Mouse (Mus musculus) ovary, postnatal 36 days (tissue): ENCODE data around the gene Kcnh1.

Experiments used
- DNase-seq: peaks from one replicate; pipeline ENCODE4 v3.0.0; 2022; ENCODE audit warnings: low spot score, mixed read lengths

Gene Kcnh1

DNA sequence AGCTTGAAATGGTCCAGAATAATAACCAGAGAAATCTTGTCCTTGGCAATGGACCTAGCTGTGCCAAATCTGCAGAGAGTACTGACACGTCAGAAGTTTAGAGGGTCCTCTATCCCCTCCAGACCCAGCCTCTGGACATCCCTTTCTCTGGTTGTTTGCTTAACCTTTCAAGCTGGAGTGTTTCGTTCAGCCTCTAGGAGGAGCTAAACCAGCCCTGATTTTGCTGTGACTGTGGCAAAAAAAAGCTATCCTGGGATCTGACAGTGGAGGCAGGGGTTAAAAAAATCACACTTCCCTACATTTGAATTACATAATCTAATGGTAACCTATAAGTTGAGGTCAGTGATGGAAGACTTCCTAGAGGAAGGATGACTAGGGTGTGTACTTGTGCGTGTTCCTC lies 133.6 kb downstream of the Kcnh1 start:
- DNase-seq: no peak

DNA sequence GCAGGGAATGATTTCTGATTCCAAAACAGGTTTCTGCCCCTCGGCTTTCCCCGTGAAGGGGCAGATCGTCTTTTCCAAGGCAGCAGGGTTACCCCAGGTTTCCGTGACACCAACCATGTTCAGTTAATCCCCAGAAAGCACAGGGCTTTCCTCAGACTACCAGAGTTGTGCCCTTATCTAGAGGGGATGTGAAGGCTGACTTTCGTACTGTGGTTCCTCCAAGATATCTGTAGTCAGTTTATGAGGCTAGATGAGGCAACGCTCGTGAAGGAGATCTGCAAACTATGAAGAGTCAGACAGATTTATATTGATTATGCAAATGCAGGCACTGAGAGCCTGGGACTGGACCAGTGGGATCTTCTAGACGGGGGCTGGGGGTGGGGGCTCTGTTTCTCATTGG lies 136.5 kb downstream of the Kcnh1 start:
- DNase-seq: no peak

DNA sequence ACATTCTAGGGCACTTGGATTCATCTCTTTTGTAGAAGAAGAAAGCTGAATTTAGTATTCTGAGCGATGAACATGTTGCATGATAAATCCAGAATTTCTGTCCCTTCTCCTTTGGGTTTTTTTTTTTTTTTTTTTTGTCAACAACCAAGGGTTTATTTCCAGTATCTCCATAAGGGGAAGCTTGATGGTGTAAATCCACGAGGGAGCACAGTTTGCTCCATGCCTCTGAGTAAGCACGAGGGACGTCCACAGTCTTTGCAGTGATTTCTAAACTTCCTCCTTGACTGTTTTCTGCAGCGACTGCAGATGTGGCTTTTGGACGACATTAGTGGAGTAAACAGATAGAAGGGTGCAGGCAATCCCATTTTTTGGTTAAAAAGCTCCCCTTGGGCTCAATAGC lies 140.6 kb downstream of the Kcnh1 start:
- no peak for DNase-seq

DNA sequence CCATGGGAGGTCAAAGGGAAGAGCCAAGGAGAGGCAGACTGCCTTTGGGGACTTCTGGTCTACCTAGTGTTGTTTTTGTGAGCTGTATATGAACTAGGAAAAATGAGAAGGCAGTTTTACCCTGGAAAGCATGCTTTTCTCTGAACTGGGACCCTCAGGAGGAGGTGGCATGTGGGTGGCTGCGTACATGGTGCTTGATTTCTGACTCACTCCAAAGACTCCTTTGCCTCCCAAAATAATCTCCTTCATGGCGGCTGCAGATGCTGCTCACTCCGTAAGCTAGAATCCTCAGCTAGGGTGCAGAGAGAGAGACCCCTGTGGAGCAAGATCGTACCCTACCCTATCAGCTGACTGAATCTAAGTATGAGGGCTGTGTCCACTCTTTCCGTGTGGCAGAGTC lies 145.5 kb downstream of the Kcnh1 start:
- DNase-seq: no peak

DNA sequence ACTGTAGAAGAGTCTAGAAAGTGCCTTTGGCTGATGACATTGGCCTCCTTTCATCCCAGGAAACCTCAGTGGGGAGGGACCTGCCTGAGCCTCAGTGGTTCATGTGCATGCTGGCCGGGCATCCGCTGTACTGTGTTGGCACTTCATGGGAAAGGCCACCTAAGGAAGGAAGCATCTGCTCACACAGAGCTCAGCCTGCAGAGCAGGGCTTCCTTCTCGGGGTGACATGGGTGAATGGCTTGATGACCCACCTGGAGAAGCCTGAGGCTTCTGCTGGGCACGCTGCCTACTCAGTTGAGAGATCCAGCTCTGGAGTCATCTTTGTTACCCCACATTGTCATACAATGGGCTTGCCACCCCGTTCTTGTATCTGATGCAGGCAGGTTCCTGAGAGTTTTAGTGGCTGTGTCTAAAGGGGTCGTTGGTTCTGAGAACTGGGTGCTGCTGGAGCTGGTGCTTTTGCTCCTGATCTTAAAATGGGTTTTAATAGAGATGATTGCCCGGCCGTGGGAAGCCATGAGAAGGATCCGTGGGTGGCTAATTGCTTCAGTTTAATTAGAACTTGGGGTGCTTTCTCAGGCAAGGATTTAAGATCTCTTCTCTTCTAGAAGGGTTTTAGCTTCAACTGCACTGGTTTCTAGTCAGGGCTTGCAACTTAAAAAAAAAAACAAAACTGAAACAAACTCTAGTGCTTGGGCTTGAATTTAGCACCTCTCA lies 148.9 kb downstream of the Kcnh1 start:
- no peak for DNase-seq

DNA sequence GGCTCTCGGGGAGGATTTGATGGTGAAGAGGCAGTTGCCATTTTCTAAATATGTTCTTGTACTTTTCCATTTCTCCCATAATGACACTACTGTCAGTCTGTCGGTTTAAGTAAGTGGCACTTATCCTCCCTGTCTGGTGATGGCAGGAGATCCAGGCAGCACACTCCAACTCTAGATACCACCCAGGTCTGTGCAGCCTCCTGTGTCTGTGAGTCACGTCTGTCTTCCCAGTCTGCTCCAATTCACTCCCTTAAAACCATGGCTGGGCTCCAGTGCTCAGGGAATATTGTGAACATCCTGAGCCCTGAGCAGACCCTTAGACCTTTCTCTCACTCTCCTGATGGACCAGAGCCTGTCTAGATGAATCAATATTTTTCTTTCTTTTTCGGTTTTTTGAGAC lies 151.2 kb downstream of the Kcnh1 start:
- no peak for DNase-seq

DNA sequence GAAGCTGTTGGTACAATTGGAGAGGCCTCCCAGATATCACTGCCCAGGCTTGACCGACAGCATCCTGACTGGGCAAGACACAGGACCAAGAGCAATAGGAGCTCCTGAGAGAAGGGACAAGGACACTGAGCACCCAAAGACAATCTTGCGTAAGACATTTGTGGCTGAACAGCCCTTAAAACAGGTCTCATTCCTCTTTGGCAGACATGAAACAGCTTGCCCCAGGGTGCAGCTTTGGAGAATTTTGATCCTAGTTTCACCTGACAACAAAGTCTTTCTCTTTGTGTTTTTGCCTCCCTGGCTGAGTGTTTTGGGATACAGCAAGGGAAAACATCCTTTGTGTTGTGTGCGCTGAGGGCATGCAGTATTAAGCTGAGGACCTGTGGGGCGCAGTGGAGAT lies 153.4 kb downstream of the Kcnh1 start:
- no peak for DNase-seq

DNA sequence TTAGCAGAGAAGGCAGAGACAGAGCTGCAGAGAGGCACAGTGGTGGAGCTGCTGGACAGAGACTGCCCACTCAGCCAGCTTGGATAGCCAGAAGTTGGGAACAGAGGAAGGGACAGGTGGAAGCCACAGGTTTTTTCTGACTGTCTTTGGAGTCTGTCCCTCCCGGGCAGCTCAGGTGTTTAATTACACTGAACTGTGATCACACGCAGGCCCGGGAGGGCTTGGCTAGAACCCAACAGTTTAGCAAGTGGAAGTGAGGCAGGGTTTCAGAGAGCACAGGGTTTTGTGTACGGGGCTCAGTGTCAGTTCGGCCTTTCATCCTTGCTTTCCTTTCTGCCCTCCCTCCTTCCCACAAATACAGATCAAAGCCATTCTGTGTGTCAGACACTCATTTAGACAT lies 156.8 kb downstream of the Kcnh1 start:
- DNase-seq: no peak

DNA sequence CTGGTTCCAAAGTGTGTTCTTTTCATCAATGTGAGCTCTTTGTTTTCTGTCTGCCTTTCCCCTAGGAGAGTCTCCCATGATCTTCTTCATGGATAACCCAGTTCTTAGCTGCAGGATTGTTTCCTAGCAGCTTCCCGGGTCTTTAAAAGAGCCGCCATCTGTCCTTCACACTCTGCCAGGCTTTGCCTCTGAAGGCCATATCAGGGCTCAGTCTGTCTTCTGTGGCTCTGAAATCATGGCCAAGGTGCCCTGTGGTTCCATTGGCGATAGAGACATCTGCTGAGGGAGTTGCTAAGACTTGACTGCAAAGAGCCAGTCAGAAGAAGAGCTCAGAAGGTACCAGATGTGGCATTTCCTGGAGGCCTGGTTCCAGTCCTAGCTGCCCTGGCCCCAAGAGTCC lies 165.7 kb downstream of the Kcnh1 start:
- no peak for DNase-seq

DNA sequence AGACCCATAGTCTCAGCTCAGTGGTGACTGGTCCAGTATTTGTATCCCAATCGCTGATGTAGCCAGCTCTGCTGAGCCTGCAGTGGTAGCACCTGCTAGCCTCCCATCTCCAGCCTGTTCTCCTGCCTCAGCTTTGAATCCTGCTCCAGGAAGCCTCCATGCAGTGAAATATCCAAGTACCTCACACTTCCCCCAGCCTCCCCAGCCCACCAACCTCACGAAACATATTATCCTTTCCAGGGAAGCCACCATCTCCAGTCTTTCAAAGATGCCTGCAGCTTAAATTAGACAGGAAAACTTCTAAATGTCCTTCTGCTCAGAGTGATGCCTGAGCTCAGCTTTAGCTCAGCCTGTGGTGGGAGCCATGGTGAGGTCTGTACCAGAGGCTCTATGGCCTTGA lies 168.6 kb downstream of the Kcnh1 start:
- no peak for DNase-seq

DNA sequence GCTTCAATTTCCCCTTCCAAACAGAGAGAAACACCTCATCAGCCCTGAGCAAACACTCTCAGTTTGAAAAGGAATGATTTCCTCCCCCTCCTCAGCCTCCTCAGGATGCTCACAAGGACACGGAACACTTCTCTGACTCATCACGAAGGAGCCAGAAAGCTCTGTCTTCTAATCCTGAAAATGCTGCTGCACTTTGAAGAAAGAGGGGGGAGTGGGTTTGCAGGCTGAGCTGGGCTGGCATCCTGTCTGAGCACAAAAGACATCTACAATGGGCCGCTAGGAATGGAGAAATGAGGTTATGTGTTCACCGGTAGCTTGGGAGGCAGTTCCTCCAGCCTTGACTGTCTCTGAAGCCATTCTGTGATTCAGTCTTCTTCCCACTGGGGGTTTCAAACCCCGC lies 177.8 kb downstream of the Kcnh1 start:
- no peak for DNase-seq

DNA sequence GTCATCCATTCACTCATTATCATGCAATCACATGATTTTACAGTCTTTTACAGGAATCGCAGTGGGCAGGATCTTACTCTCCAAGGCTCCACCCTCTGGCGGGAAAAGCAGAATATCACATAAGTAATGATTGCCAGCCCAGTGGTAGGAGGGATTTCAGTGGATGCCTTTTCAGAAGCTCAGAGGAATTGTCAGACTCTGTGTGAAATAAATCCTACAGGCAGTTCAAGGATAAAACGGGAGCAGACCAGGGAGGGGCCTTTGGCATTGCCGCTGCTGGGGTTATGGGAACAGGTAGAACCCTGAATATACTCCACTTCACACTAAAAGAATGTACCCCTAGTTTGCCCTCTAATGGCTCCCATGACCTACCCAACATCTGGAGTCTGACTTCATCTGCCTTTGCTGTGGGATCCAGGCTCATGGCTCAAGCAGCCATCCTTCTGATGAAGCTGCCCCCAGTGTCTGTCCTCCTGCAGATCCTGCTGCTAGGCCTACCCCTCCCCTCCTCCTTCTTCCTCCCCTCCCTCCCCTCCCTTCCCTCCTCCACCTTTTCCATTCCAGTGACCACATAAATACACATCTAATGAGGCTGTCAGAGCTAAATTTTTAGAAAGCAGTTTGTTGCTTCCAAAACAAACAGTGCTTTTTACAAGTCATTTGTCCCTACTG lies 181.5 kb downstream of the Kcnh1 start:
- no peak for DNase-seq

DNA sequence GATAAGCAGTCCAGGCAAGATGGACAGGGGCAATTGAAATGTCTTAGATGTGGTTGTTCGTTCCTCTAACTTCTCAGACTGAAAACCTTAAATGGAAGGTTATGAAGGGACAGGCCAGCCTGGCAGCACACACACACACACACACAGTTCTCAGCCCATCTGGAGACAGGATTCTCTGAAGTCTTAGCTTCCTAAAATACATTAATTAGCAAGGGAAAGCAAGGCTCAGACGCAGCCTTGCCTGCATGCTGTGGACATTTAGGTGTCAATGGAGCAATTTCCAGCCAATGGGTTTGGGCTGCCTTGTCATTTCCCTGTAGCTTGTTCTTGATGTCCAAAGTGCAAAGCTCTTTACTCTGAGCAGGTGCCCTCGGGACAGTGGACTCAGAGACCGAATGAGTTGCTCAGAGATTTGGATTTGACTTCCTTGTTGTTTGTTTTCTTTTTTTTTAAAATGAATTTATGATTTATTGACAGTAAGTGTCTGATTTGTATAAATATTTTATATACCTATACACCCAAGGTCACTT lies 188.0 kb downstream of the Kcnh1 start:
- DNase-seq: no peak

DNA sequence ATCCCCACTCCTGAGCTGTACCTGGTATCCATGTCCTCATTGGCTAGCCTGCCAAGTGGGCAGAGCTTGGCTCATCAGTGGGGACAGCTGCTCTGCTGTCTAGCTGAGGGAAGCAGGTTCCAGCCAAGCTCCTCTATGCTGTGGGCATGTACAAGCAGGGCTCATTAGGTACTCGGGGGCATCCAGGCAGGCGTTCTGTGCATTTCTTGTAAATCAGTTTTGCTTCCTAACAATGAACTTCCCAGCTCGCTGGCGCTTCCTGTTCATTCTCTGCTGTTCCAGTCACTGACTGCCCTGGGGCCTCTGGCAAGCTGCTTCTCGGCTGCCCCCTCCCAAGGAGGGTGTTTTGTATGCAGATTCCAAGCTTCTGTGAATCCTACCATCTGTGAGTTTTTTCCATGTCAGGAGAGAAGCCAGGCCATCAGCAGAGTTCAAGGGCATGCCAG lies 190.0 kb downstream of the Kcnh1 start:
- no peak for DNase-seq

DNA sequence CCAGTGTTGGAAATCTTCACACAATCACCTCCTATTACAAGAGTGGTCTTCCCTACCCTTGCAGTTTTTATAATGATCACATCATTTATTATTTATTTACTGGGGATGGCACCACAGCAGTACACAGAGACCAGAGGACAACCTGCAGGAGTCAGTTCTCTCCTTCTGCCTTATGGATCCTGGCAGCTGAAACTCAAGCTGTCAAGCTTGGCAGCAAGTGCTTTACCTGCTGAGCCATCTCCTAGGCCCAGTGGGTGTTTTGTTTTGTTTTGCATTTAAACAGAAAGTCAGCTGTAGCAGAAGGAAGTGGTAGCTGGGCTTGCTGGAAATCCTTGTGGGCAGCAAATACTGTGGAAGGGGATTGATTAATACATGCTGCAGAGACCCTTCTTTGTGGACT lies 197.1 kb downstream of the Kcnh1 start:
- DNase-seq: no peak

DNA sequence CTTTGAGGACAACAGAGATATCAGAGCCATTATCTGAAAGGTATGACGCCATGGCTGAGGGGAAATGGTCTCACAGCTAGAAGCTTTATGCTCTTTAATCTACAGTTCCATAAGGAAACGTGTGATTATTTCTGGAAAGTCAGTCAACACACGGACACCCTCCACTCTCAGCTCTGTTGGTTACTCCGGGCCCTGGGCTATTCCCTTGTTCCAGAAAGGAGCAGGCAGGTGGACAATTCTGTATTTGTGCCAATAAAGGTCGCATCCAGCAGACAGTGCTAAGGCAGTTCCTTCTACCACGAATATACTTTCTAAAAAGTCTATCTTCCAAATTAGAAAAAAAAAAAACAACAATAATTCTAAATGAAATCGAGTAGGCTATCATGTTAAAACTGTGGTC lies 200.5 kb downstream of the Kcnh1 start:
- no peak for DNase-seq

DNA sequence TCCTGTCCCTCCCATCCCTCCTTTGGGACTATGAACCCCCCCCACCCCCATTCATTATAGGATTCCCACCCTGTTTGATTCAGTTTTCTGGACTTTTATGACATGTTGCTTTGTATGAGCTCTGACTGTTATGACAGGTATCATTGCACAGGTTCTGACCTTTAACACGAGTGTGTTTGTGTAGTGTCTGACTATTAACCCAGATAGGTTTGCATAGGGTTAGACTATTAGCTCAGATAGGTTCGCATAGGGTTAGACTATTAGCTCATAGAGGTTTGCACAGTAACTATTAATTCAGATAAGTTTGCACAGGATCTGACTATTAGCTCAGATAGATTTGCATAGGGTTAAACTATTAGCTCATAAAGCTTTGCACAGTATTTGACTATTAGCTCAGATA lies 201.7 kb downstream of the Kcnh1 start:
- DNase-seq: no peak

DNA sequence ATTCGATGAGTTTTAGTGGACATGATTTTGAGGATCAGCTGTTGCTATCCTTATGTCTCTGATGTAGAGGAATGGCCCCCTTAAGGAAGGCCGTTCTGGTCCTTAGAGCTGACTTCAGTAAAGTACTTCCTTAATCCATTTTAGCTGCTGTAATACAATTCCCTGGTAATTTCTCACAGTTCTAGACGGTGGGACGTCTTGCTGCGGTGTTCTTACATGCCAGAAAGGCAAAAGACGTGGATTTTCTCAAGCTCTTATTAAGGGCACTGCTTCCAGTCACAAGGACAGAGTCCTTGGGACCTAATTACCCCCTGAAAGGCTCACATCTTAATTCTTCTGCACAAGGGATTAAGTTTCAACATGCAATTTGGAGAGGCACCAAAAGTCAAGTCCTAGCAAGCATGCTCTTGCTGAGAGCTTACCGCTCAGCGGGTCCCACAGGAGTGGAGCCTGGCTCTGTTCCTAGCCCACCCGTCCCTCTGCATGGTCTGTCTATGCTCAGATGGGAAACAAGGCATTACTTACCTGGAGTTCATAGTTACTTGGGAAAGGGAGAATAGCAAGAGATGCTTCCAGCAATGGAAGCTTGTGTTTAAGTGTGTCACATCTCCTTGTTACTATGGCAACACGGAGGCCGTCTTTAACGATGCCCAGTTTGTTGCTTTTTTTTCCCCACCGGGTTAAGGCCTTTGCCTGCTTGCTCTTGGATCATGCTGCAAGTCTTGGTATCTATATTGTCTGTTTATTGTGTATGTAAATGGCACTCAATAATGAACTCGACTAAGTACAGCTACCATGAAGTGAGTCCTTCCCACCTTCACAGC lies 209.3 kb downstream of the Kcnh1 start:
- no peak for DNase-seq

DNA sequence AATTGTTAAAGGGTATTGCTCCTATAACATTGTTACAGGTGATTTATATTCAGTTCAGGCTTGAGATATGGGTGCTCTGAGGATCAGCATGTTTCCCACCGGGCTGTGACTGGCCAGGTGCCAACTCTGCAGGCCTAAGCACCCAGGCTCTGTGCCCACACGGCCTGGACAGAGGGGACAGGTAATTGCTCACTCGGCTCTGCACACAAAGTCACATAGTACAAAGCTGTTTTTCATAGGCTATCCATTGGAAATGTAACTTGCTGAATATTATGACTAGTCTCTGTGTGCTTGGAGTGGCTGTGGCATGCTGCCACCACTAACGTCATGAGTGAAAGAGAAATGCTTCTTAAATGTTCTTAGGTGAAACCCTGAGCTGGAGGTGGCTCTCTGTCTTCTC lies 210.4 kb downstream of the Kcnh1 start:
- DNase-seq: no peak

DNA sequence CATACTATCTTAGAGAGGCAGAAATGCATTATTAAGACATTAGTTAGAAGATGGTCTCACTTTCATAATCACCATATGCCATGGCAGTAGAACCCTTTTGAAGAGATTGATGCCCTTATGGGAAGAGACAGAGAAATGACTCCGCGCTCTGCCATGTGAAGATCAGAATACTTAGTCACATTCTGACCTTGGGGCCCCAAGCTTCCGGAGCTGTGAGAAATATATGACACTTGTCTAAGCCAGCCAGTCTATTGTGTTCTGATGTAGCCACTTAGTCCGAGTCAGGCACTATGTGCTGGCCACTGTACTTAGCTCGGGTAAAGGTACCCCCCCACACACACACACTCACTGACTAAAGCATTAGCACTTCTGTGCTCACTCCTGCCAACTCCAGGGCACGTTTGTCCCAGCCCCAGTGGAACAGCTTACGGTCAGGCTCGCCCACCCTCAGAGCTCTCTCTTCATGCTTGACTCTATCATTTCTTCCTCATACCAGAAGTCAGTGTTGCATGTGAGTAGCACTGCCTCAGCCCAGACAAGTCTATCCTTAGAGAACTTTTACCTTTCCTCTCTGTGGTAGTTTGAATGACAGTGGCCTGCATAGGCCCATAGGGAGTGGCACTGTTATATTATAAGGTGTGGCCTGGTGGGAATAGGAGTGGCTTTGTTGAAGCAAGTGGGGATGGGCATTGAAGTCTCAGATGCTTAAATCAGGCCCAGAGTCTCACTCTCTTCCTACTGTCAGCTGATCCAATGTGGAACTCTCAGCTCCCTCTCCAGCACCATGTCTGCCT lies 212.5 kb downstream of the Kcnh1 start:
- DNase-seq: no peak

DNA sequence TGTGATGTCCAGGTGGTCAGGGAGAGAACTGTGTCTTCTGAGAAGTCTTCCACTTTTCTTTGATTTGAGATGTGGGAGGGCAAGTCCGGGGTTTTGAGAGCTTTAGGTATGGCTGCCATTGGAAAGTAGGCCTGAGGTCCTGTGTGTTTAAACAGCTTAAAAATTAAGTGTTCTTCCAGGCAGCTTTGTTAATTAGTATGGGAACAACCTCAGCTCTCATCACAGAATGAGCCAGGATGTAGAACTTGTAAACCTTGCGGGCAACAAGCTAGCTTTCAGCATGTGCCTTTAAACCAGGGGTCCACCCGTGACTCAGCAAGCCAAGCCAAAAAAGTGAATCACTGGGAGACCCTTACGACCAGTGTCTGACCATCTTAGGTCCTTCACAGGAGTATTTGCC lies 214.6 kb downstream of the Kcnh1 start:
- DNase-seq: no peak

DNA sequence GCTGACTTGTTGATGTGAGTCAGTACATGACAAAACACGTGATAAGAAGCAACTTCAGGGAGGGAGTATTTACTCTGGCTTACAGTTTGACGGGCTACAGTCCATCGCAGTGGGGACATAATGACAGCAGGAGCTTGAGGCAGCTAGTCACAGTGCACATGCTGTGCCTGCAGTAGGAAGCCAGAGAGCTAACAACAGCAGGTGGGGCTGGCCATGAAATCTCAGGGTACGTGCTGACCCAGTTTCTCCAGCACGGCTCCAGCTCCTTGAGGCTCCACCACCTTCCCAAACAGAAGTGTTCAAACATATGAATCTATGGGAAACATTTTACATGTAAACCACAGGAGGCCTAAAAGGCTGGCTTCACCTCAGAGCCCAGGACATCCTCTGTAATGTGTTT lies 216.0 kb downstream of the Kcnh1 start:
- no peak for DNase-seq
